Mouse (Mus musculus) liver, adult 2 months (tissue): ENCODE results near the gene Pih1d1. TPM values are rescaled to one million over a fixed set of nuclear protein-coding genes. Genes with fewer than 3 reads are reported as not detected.

Source experiments
- DNase-seq: peaks from one replicate; pipeline ENCODE4 v3.0.0-alpha.2; 2011; ENCODE audit warnings: low read depth, low spot score; ENCODE audit errors: extremely low read depth
- H3K27ac ChIP-seq: fragments of 200-500 bp; replicated peaks from 2 replicates; pipeline ENCODE4 v1.5.1; 2012; ENCODE audit warnings: low read depth, mild to moderate bottlenecking, control low read depth, inconsistent platforms, low read length; ENCODE audit not compliant: insufficient read depth
- H3K27me3 ChIP-seq: fragments of 200-500 bp; 2 replicates; pipeline ENCODE4 v1.6.1; 2012; ENCODE audit warnings: mild to moderate bottlenecking, moderate library complexity, low read length, inconsistent platforms; ENCODE audit not compliant: control insufficient read depth, insufficient read depth
- H3K36me3 ChIP-seq: fragments of 200-500 bp; 2 replicates; pipeline ENCODE4 v1.6.1; 2012; ENCODE audit warnings: low read length, inconsistent platforms; ENCODE audit not compliant: control insufficient read depth, insufficient read depth
- H3K4me1 ChIP-seq: fragments of 200-500 bp; 2 replicates; pipeline ENCODE4 v1.6.1; 2011; ENCODE audit warnings: low read length; ENCODE audit not compliant: control insufficient read depth, insufficient read depth
- H3K4me3 ChIP-seq: fragments of 200-500 bp; 2 replicates; pipeline ENCODE4 v1.5.1; 2011; ENCODE audit warnings: low read depth, mild to moderate bottlenecking, control low read depth, low read length, moderate library complexity; ENCODE audit not compliant: insufficient read depth
- H3K79me2 ChIP-seq: fragments of 200-500 bp; 2 replicates; pipeline ENCODE4 v1.6.1; 2012; ENCODE audit warnings: inconsistent platforms, mild to moderate bottlenecking, low read length, moderate library complexity; ENCODE audit not compliant: control insufficient read depth, insufficient read depth
- H3K9ac ChIP-seq: fragments of 200-500 bp; 2 replicates; pipeline ENCODE4 v1.6.1; 2012; ENCODE audit warnings: low read depth, mild to moderate bottlenecking, control low read depth, inconsistent platforms, low read length
- CTCF ChIP-seq: fragments of 200-500 bp; IDR thresholded peaks from 2 replicates; pipeline ENCODE4 v1.5.1; 2011; ENCODE audit warnings: low read depth, low read length, control low read depth
- POLR2A ChIP-seq: fragments of 200-500 bp; IDR thresholded peaks from 2 replicates; pipeline ENCODE4 v1.6.1; 2011; ENCODE audit warnings: low read length, control low read depth; ENCODE audit not compliant: insufficient read depth; ENCODE audit errors: extremely low read depth
- WGBS: fragments of 180-500 bp; shearing (Covaris S2); methylation state at CpG from one replicate; pipeline ENCODE4 v1.1.7; 2018; 5-methylcytosine and 5-hydroxymethylcytosine counted together
- polyA plus RNA-seq: library from polyadenylated mRNA; depleted of rRNA; stranded (reverse); fragments of >200 nt; gene quantifications from 2 replicates; pipeline ENCODE4 v1.2.3, GENCODE M21; 2012
- total RNA-seq: library from RNA; depleted of rRNA; stranded (reverse); fragments of >200 nt; gene quantifications from 2 replicates; pipeline ENCODE4 v1.2.3, GENCODE M21; 2014

The Pih1d1 gene
- total and polyA plus RNA-seq, 2 experiments = 48.0 to 62.1 TPM

DNA sequence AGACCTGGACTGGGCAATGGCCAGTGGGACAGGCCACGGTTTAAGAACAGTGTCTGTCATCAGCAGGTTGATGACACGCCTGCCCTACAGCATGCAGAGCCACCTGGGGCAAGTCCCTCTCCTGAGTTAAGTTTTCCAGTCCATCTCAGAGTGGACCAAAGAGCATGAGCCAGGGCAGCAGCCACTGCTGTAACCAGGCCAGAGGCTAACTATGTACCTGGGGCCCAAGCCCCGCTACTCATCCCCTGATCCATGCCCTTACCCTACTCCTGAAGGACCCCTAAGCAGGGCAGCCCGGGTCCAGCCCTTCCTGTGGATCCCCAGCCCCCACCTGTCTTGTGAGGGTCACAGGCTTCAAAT, 42.1 kb downstream of the Pih1d1 start:
- no peak for DNase-seq
- Histone ChIP-seq H3K27me3 (no peaks in the 10 kb centered on the region), H3K4me3 (no peak overlapping the region), H3K79me2 (no peaks in the 10 kb centered on the region), H3K9ac (no peak overlapping the region), H3K36me3 (no peaks in the 10 kb centered on the region), H3K27ac (no peak overlapping the region), H3K4me1 (no peaks in the 10 kb centered on the region)
- TF ChIP-seq CTCF = no peak
- TF ChIP-seq POLR2A = no peak
- 80% methylated on average over 4 of the region's 4 CpGs for WGBS

GRCm38 (mm10) chr7:45196994-45197393, 42.9 kb downstream of the Pih1d1 start:
- TF ChIP-seq CTCF (no peak), POLR2A (no peak)
- Histone ChIP-seq H3K4me3 (no peak overlapping the region), H3K9ac (no peak overlapping the region), H3K4me1 (no peaks in the 10 kb centered on the region), H3K79me2 (no peaks in the 10 kb centered on the region), H3K27ac (no peak overlapping the region), H3K36me3 (no peaks in the 10 kb centered on the region), H3K27me3 (no peaks in the 10 kb centered on the region)
- 73% methylated on average over 5 of the region's 5 CpGs for WGBS
- no peak for DNase-seq

GRCm38 (mm10) chr7:45198435-45198834, 44.3 kb downstream of the Pih1d1 start:
- WGBS = 11% methylated on average over 5 of the region's 5 CpGs
- DNase-seq = peak; percentile 52
- no peaks in the 10 kb centered on the region for H3K36me3 ChIP-seq
- no peaks in the 10 kb centered on the region for H3K4me1 ChIP-seq
- TF ChIP-seq POLR2A (no peak), CTCF (peak; percentile 95)
- no peaks in the 10 kb centered on the region for H3K79me2 ChIP-seq
- no peak overlapping the region for H3K4me3 ChIP-seq
- no peak overlapping the region for H3K27ac ChIP-seq
- H3K27me3 ChIP-seq = no peaks in the 10 kb centered on the region
- H3K9ac ChIP-seq = no peak overlapping the region

DNA sequence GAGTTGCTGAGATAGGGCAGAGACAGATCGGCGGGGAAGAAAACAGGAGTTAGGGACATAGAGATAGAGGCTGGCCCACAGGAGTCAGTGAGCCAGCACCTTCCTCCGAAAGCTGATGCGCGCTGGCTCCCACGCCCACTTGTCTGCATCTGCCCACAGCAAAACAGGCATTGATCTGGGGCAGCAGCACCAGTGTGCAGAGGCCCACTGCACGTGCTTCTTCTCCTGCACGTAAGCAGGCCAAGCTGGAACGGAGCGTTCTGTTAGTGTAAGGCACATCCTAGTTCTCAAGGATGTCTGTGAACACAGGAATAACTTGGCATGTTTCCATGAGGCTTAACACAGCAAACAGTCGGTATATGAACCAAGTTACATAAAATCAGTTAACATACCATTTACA, 44.9 kb downstream of the Pih1d1 start:
- Histone ChIP-seq H3K4me3 (no peak overlapping the region), H3K79me2 (no peaks in the 10 kb centered on the region), H3K27ac (no peak overlapping the region), H3K27me3 (no peaks in the 10 kb centered on the region), H3K4me1 (no peaks in the 10 kb centered on the region), H3K9ac (no peak overlapping the region), H3K36me3 (no peaks in the 10 kb centered on the region)
- no peak for DNase-seq
- no peak for TF ChIP-seq CTCF
- no peak for TF ChIP-seq POLR2A
- WGBS = 80% methylated on average over 11 of the region's 11 CpGs

- TF ChIP-seq CTCF (no peak), POLR2A (no peak)
- 65% methylated on average over 10 of the region's 10 CpGs for WGBS
- H3K9ac ChIP-seq = no peak overlapping the region
These were observed 48.6 kb downstream of the Pih1d1 start for GRCm38 (mm10) chr7:45202654-45203053.

DNA sequence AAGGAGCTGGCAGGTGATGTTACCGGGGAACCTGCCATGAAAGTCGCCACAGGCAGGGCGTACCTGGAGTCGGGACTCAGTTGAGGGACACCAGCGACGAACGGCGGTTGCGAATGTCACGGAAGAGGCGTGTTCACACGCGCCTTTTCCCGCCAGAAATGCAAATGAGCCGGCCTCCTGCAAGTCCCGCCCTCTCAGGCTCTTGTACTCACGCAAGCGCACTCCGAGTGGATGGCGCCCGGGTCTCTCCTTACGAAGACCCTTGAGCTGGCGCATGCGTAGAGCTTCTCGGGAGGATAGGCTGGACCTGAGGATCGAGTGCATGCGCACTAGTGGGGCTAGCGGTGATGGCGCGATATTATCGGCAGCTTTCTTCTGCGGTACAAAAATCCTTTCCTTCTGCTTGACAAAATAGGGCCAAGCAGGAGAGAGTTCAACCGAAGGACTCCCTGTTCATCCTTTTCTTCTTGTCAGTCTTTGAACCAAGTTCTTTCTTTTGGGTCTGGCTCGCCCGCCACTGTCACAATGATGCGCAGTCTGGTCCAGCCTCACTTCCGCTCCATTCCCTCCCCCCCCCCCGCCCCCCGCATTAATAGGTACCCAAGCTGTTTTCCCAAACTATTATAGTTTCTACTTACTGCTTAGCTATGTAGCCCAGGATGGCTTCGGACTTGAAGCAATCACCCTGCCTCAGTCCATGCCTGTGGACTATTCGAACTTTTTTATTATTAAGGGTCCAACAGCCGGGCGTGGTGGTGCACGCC, 50.5 kb downstream of the Pih1d1 start, which contains the start of gene Ccdc155:
TSS of gene Ccdc155 (minus strand) at position 513 of the 764 bp plus-strand sequence.
- WGBS = 10% methylated on average over 44 of the region's 44 CpGs
- DNase-seq = peak; percentile 61

More at GRCm38 (mm10) chr7:45202654-45203053, 48.6 kb downstream of the Pih1d1 start:
- no peak overlapping the region for H3K4me3 ChIP-seq
- no peak for DNase-seq
- H3K27ac ChIP-seq = no peak overlapping the region
- H3K27me3 ChIP-seq = no peaks in the 10 kb centered on the region
- H3K36me3 ChIP-seq = no peaks in the 10 kb centered on the region
- H3K4me1 ChIP-seq = no peaks in the 10 kb centered on the region
- H3K79me2 ChIP-seq = no peaks in the 10 kb centered on the region

More for the DNA sequence above, 50.5 kb downstream of the Pih1d1 start, which contains the start of gene Ccdc155:
- H3K79me2 ChIP-seq = no peaks in the 10 kb centered on the region
- no peaks in the 10 kb centered on the region for H3K27me3 ChIP-seq
- H3K9ac ChIP-seq = no peak within 1 kb of the TSS
- H3K27ac ChIP-seq = no peak within 1 kb of the TSS
- no peaks in the 10 kb centered on the region for H3K36me3 ChIP-seq
- TF ChIP-seq CTCF = no peak
- no peak for TF ChIP-seq POLR2A
- H3K4me3 ChIP-seq = peak within 1 kb of the TSS; percentile 22; the same call in 1 of the 2 replicates
- no peaks in the 10 kb centered on the region for H3K4me1 ChIP-seq
